Mouse (Mus musculus) hindbrain, postnatal 0 days (tissue): ENCODE measurements around the gene Tmem50a. TPM values are rescaled to one million over a fixed set of nuclear protein-coding genes. Genes with fewer than 3 reads are reported as not detected.
A peak's percentile ranks its signal among the peaks of the same experiment; 100 is the strongest.

Experiments
- ATAC-seq: fragments of 200-750 bp; cut with Nextera tagmentation; 2 replicates; pipeline ENCODE4 v1.8.0; 2017; ENCODE audit warnings: mild to moderate bottlenecking, moderate TSS enrichment, moderate library complexity
- DNase-seq: peaks from one replicate; pipeline ENCODE4 v3.0.0-alpha.2; 2015; ENCODE audit warnings: low spot score
- H3K27ac ChIP-seq: fragments of 300-500 bp; sonication (generic); 2 replicates; pipeline ENCODE4 v1.5.1; 2014; ENCODE audit warnings: mild to moderate bottlenecking
- H3K27me3 ChIP-seq: fragments of 300-500 bp; sonication (generic); 2 replicates; pipeline ENCODE4 v1.6.1; 2014; ENCODE audit warnings: low read length, mixed read lengths; ENCODE audit not compliant: insufficient read depth
- H3K36me3 ChIP-seq: fragments of 300-500 bp; sonication (generic); 2 replicates; pipeline ENCODE4 v1.6.1; 2014; ENCODE audit warnings: low read length, mixed read lengths; ENCODE audit not compliant: insufficient read depth
- H3K4me1 ChIP-seq: fragments of 300-500 bp; sonication (generic); 2 replicates; pipeline ENCODE4 v1.6.1; 2014; ENCODE audit warnings: antibody characterized with exemption, low read length, mixed read lengths; ENCODE audit not compliant: insufficient read depth
- H3K4me2 ChIP-seq: fragments of 300-500 bp; sonication (generic); 2 replicates; pipeline ENCODE4 v1.6.1; 2014; ENCODE audit warnings: low read depth, mild to moderate bottlenecking, low read length, moderate library complexity, mixed read lengths
- H3K4me3 ChIP-seq: fragments of 300-500 bp; sonication (generic); 2 replicates; pipeline ENCODE4 v1.5.1; 2014; ENCODE audit warnings: low read length
- H3K9ac ChIP-seq: fragments of 300-500 bp; sonication (generic); replicated peaks from 2 replicates; pipeline ENCODE4 v1.6.1; 2014; ENCODE audit warnings: mild to moderate bottlenecking, low read length, moderate library complexity, mixed read lengths
- H3K9me3 ChIP-seq: fragments of 300-500 bp; sonication (generic); 2 replicates; pipeline ENCODE4 v1.6.1; 2016; ENCODE audit warnings: low read length, mixed read lengths
- CTCF ChIP-seq: IDR thresholded peaks from 2 replicates; pipeline ENCODE4 v1.5.1; 2016; ENCODE audit warnings: antibody characterized with exemption, control low read depth, low read depth
- WGBS: fragments of 180-500 bp; shearing (Covaris S2); extraction: QIAGEN DNeasy Blood & Tissue Kit; methylation state at CpG from one replicate; pipeline ENCODE4 v1.1.7; 2014; 5-methylcytosine and 5-hydroxymethylcytosine counted together
- polyA plus RNA-seq: library from polyadenylated mRNA; unstranded; fragments of >200 nt; fragmentation: Nextera tagmentation; extraction: Ambion mirVana; gene quantifications from 2 replicates; pipeline ENCODE4 v1.2.1, GENCODE M21; 2015
- total RNA-seq: library from RNA; depleted of rRNA; stranded (reverse); fragments of >200 nt; gene quantifications from 2 replicates; pipeline ENCODE4 v1.2.3, GENCODE M21; 2014; rRNA removed

The Tmem50a gene
- total RNA-seq (149 and 166 TPM in 2 replicates), polyA plus RNA-seq (231 and 239 TPM in 2 replicates)

DNA sequence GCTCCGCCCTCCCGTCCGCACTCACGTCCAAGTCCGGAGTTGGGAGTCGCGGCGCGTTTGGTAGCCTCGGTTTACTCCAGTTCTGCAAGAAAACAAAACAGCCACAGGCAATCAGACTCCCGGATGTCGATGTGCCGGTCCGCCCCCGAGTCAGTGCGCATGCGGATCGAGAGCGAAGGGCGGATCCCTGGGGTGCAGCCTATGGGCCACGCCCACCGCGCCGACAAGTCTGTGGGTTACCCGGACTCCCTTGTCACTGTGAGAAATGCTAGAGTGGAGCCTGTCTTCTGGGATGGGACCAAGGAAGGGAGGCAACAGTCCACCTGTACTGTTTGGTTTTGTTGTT lies at the start of gene Tmem50a:
TSS of gene Tmem50a (minus strand) at position 161 of the 346 bp plus-strand sequence.
- ATAC-seq, result peak; percentile 90
- no peaks in the 10 kb centered on the region for H3K27me3 ChIP-seq
- 0 out of 2 replicates have a peak, but pooled peaks cover 5% of the 10 kb centered on the region for H3K4me1 ChIP-seq
- under 1% methylated on average over 25 of the region's 25 CpGs for WGBS
- H3K27ac ChIP-seq, result peak within 1 kb of the TSS; percentile 91
- H3K4me2 ChIP-seq, result peak within 1 kb of the TSS; percentile 71
- H3K9me3 ChIP-seq, result no peaks in the 10 kb centered on the region
- H3K36me3 ChIP-seq, result no peaks in the 10 kb centered on the region
- no peak for TF ChIP-seq CTCF
- peak within 1 kb of the TSS; percentile 89 for H3K9ac ChIP-seq
- peak within 1 kb of the TSS; percentile 90 for H3K4me3 ChIP-seq
- DNase-seq, result peak; percentile 96

GRCm38 (mm10) chr4:134963021-134963776 lies 48.4 kb upstream of the Tmem50a start:
- Histone ChIP-seq H3K27me3 (peaks cover 7% of the 10 kb centered on the region; the same call in 1 of the 2 replicates), H3K4me1 (no peaks in the 10 kb centered on the region), H3K9ac (no peak overlapping the region), H3K4me2 (peak overlapping the region; percentile 36; the same call in 1 of the 2 replicates), H3K4me3 (no peak overlapping the region), H3K36me3 (no peaks in the 10 kb centered on the region), H3K9me3 (no peaks in the 10 kb centered on the region), H3K27ac (no peak overlapping the region)
- WGBS, result 28% methylated on average over 19 of the region's 19 CpGs
- DNase-seq, result peak; percentile 83
- ATAC-seq, result no peak
- TF ChIP-seq CTCF, result peak; percentile 74

DNA sequence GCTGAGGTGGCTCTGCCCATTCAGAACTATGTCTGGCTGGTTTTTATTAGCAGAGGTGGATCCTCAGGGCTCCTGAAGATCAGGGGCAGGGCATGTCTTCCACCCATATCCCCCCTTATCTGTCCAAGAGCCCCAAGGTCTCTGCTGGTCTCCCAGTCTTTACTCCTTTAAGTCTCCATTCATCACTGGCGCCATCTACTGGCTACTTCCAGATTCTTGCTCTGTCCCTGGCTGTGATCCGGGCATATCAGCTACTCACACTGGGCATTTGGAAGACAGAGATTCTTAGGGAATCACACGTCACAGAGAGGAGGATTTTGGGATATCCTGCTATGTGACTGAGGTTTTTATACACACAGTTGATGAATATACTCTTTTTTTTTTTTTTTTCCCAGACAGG lies 41.5 kb upstream of the Tmem50a start:
- TF ChIP-seq CTCF, result peak; percentile 67
- H3K9ac ChIP-seq, result no peak overlapping the region
- no peak overlapping the region for H3K27ac ChIP-seq
- no peaks in the 10 kb centered on the region for H3K36me3 ChIP-seq
- 0 out of 2 replicates have a peak, but pooled peaks have one; percentile 47 for ATAC-seq
- peak; percentile 72 for DNase-seq
- H3K27me3 ChIP-seq, result 0 out of 2 replicates have a peak, but pooled peaks cover 4% of the 10 kb centered on the region
- H3K4me2 ChIP-seq, result no peak overlapping the region
- no peak overlapping the region for H3K4me3 ChIP-seq
- H3K9me3 ChIP-seq, result no peaks in the 10 kb centered on the region
- no peaks in the 10 kb centered on the region for H3K4me1 ChIP-seq
- 18% methylated on average over 3 of the region's 3 CpGs for whole genome bisulfite sequencing

DNA sequence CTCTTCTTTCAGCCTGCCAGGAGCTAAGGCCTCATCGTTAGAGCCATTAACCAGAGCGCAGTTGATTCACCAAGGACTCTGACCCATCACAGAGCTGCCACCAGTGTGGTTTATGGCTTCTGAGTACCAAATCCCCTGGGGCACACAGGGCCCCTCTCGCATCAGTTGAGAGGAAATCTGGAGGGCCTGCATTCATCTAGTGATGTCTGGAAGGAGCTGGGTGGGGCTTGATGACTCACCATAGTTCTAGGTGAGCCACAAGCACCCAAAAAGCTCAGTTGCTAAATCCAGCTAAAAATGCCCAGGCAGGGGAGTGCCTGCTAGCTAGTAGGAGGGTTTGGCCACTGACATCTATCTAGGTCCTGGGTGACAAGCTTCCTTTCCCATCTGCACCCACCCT lies 41.0 kb upstream of the Tmem50a start:
- no peak overlapping the region for H3K27ac ChIP-seq
- H3K9me3 ChIP-seq, result no peaks in the 10 kb centered on the region
- H3K4me1 ChIP-seq, result no peaks in the 10 kb centered on the region
- H3K36me3 ChIP-seq, result no peaks in the 10 kb centered on the region
- no peak overlapping the region for H3K9ac ChIP-seq
- no peak for DNase-seq
- no peak for TF ChIP-seq CTCF
- H3K4me2 ChIP-seq, result no peak overlapping the region
- 84% methylated on average over 3 of the region's 3 CpGs for WGBS
- no peak overlapping the region for H3K4me3 ChIP-seq
- ATAC-seq, result no peak
- H3K27me3 ChIP-seq, result 0 out of 2 replicates have a peak, but pooled peaks cover 4% of the 10 kb centered on the region

GRCm38 (mm10) chr4:134955196-134955595 lies 40.4 kb upstream of the Tmem50a start:
- Histone ChIP-seq H3K27ac (no peak overlapping the region), H3K4me2 (no peak overlapping the region), H3K36me3 (no peaks in the 10 kb centered on the region), H3K9me3 (no peaks in the 10 kb centered on the region), H3K9ac (no peak overlapping the region), H3K27me3 (0 out of 2 replicates have a peak, but pooled peaks cover 4% of the 10 kb centered on the region), H3K4me3 (no peak overlapping the region), H3K4me1 (no peaks in the 10 kb centered on the region)
- ATAC-seq (no peak), DNase-seq (no peak)
- WGBS, result 73% methylated on average over 2 of the region's 2 CpGs
- TF ChIP-seq CTCF, result no peak

DNA sequence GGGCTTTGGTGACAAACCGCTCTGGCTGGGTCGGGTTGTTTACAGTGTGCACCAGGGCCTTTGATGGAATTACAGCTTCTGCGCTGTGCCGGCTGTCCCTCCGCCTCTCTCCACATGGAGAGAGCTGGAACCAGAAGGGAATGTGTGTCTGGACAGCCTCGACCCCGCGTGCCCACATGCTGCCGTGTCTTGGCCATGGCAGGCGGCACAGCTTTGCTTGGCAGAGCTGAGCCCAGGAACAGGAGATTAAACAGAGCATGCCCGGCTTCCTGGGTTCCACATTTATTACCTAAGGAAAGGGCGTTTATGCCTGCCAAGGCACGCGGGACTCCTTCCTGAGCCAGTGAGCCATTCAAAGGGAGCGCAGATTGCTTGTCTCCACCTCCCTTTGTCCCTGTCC lies 39.6 kb upstream of the Tmem50a start:
- WGBS, result 15% methylated on average over 15 of the region's 15 CpGs
- no peaks in the 10 kb centered on the region for H3K4me1 ChIP-seq
- H3K27ac ChIP-seq, result no peak overlapping the region
- TF ChIP-seq CTCF, result no peak
- H3K4me2 ChIP-seq, result no peak overlapping the region
- no peaks in the 10 kb centered on the region for H3K36me3 ChIP-seq
- H3K4me3 ChIP-seq, result no peak overlapping the region
- H3K9me3 ChIP-seq, result no peaks in the 10 kb centered on the region
- DNase-seq (peak; percentile 40), ATAC-seq (0 out of 2 replicates have a peak, but pooled peaks have one; percentile 31)
- 0 out of 2 replicates have a peak, but pooled peaks cover 4% of the 10 kb centered on the region for H3K27me3 ChIP-seq
- H3K9ac ChIP-seq, result no peak overlapping the region
